Mouse (Mus musculus): ENCODE results near the gene Ifnar1. TPM values are rescaled to one million over a fixed set of nuclear protein-coding genes. Genes with fewer than 3 reads are reported as not detected.
A peak's percentile ranks its signal among the peaks of the same experiment; 100 is the strongest.
"Not testable (repeated sequence)": the region's sequence is repeated elsewhere in the genome, so short reads cannot be mapped to it uniquely, and the experiment has no call there.

Gene Ifnar1
- polyA plus RNA-seq, 1 experiment = 16.2 TPM

- TF ChIP-seq MYOD1 (IDR thresholded peaks at IDR 0.05; ENCODE audit: control insufficient read depth in 1 of 3, insufficient read length in 2 of 3, low read depth in 2 of 3) (peak; percentile 4 to 94 (median 81)), POLR2A (IDR thresholded peaks at IDR 0.05; ENCODE audit: insufficient read length, low read depth) (no peak), MYOG (IDR thresholded peaks at IDR 0.05; ENCODE audit: control insufficient read depth in 1 of 3, insufficient read depth in 1 of 3, insufficient read length in 2 of 3, low read depth in 2 of 3) (peak; percentile 86 to 97 (median 93)), CEBPB (IDR thresholded peaks at IDR 0.05; ENCODE audit: insufficient read depth, poor library complexity, severe bottlenecking) (no peak), TCF3 (IDR thresholded peaks at IDR 0.05; ENCODE audit: insufficient read length, low read depth) (peak; percentile 62), TCF12 (IDR thresholded peaks at IDR 0.05; ENCODE audit: insufficient read depth, poor library complexity, severe bottlenecking) (no peak), E2F4 (IDR thresholded peaks at IDR 0.05; ENCODE audit: insufficient read depth) (no peak)
- H3K4me3 ChIP-seq = no peak overlapping the region
- no peak overlapping the region for H3ac ChIP-seq (ENCODE audit: control insufficient read depth, insufficient read length)
- no peaks in the 10 kb centered on the region for H3K27me3 ChIP-seq (ENCODE audit: control insufficient read depth, insufficient read depth, insufficient read length)
- no peaks in the 10 kb centered on the region for H3K79me2 ChIP-seq (ENCODE audit: control insufficient read depth, insufficient read depth)
- no peak overlapping the region for H3K4me2 ChIP-seq (ENCODE audit: low read depth)
- no peaks in the 10 kb centered on the region for H3K36me3 ChIP-seq (ENCODE audit: control insufficient read depth, insufficient read depth)
These were observed 42.5 kb downstream of the Ifnar1 start for GRCm38 (mm10) chr16:91527500-91527899.

DNA sequence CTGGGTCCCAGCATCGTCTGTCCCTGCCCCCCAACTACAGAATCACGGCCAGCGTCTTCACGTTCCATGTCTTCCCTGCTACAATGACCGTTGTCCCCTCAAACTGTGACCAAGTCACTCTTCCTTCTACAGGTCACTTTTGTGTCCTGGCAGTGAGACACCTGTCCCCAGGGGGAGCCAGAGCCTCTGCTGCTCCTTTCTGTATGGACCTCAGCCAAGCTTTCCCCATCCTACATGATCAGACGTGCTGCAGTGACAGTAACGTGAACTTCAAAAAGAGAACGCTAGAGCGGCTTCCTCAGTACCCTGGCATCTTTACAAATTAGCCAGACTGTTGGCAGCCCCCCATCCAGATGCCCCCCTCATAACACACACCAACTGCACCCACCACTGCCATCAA lies 43.5 kb downstream of the Ifnar1 start:
- no peaks in the 10 kb centered on the region for H3K79me2 ChIP-seq (ENCODE audit: control insufficient read depth, insufficient read depth)
- no peak overlapping the region for H3K4me2 ChIP-seq (ENCODE audit: low read depth)
- H3ac ChIP-seq (ENCODE audit: control insufficient read depth, insufficient read length) = no peak overlapping the region
- no peaks in the 10 kb centered on the region for H3K27me3 ChIP-seq (ENCODE audit: control insufficient read depth, insufficient read depth, insufficient read length)
- TF ChIP-seq MYOD1 (IDR thresholded peaks at IDR 0.05; ENCODE audit: control insufficient read depth in 1 of 3, insufficient read length in 2 of 3, low read depth in 2 of 3) = no peak
- no peak for TF ChIP-seq CEBPB (IDR thresholded peaks at IDR 0.05; ENCODE audit: insufficient read depth, poor library complexity, severe bottlenecking)
- no peak for TF ChIP-seq TCF12 (IDR thresholded peaks at IDR 0.05; ENCODE audit: insufficient read depth, poor library complexity, severe bottlenecking)
- no peak for TF ChIP-seq MAX (IDR thresholded peaks at IDR 0.05; ENCODE audit: low read depth)
- no peak for TF ChIP-seq POLR2AphosphoS2 (IDR thresholded peaks at IDR 0.05; ENCODE audit: insufficient read length, low read depth)
- TF ChIP-seq POLR2A (IDR thresholded peaks at IDR 0.05; ENCODE audit: insufficient read length, low read depth) = no peak
- H3K4me3 ChIP-seq = no peak overlapping the region
- H3K36me3 ChIP-seq (ENCODE audit: control insufficient read depth, insufficient read depth) = no peaks in the 10 kb centered on the region

- H3ac ChIP-seq (ENCODE audit: control insufficient read depth, insufficient read length); H3K36me3 ChIP-seq (ENCODE audit: control insufficient read depth, insufficient read depth): not testable (repeated sequence)
These were observed 45.8 kb downstream of the Ifnar1 start for GRCm38 (mm10) chr16:91530830-91531229.

GRCm38 (mm10) chr16:91531856-91532255 lies 46.8 kb downstream of the Ifnar1 start:
- H3ac ChIP-seq (ENCODE audit: control insufficient read depth, insufficient read length) = no peak overlapping the region
- H3K27me3 ChIP-seq (ENCODE audit: control insufficient read depth, insufficient read depth, insufficient read length) = no peaks in the 10 kb centered on the region
- no peak overlapping the region for H3K4me3 ChIP-seq
- no peaks in the 10 kb centered on the region for H3K36me3 ChIP-seq (ENCODE audit: control insufficient read depth, insufficient read depth)
- no peaks in the 10 kb centered on the region for H3K79me2 ChIP-seq (ENCODE audit: control insufficient read depth, insufficient read depth)
- TF ChIP-seq MAX (IDR thresholded peaks at IDR 0.05; ENCODE audit: low read depth) = no peak
- no peak overlapping the region for H3K4me2 ChIP-seq (ENCODE audit: low read depth)

More at GRCm38 (mm10) chr16:91530830-91531229, 45.8 kb downstream of the Ifnar1 start:
- not testable (repeated sequence) for H3K4me2 ChIP-seq (ENCODE audit: low read depth); H3K79me2 ChIP-seq (ENCODE audit: control insufficient read depth, insufficient read depth); H3K27me3 ChIP-seq (ENCODE audit: control insufficient read depth, insufficient read depth, insufficient read length); H3K4me3 ChIP-seq

DNA sequence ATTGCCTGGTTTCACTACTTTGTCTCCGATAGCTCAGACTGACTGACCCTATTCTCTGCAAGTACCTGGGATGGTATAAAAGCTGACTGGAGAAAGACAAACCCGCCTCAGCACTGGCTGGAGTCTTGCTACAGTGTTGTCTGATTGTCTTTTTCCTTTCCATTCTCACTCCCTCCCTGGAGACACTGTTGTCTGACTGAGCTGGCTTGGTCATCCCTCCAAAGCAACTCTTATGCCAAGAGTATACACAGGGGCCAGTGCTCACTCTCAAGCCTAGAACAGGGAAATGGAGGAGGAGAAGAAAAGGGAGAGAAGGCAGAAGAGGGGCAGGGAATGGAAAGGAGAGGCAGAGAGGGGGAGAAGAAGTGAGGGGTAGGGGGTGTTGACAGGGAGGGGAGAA lies 47.4 kb downstream of the Ifnar1 start:
- no peaks in the 10 kb centered on the region for H3K36me3 ChIP-seq (ENCODE audit: control insufficient read depth, insufficient read depth)
- no peaks in the 10 kb centered on the region for H3K27me3 ChIP-seq (ENCODE audit: control insufficient read depth, insufficient read depth, insufficient read length)
- H3K4me2 ChIP-seq (ENCODE audit: low read depth) = no peak overlapping the region
- H3K4me3 ChIP-seq = no peak overlapping the region
- no peak for TF ChIP-seq TCF3 (IDR thresholded peaks at IDR 0.05; ENCODE audit: insufficient read length, low read depth)
- TF ChIP-seq CEBPB (IDR thresholded peaks at IDR 0.05; ENCODE audit: insufficient read depth, poor library complexity, severe bottlenecking) = no peak
- TF ChIP-seq MYOG (IDR thresholded peaks at IDR 0.05; ENCODE audit: control insufficient read depth in 1 of 3, insufficient read depth in 1 of 3, insufficient read length in 2 of 3, low read depth in 2 of 3) = no peak
- no peak for TF ChIP-seq MYOD1 (IDR thresholded peaks at IDR 0.05; ENCODE audit: control insufficient read depth in 1 of 3, insufficient read length in 2 of 3, low read depth in 2 of 3)
- TF ChIP-seq SRF (IDR thresholded peaks at IDR 0.05; ENCODE audit: control insufficient read depth, insufficient read length, low read depth) = no peak
- TF ChIP-seq POLR2A (IDR thresholded peaks at IDR 0.05; ENCODE audit: insufficient read length, low read depth) = no peak
- no peaks in the 10 kb centered on the region for H3K79me2 ChIP-seq (ENCODE audit: control insufficient read depth, insufficient read depth)
- no peak overlapping the region for H3ac ChIP-seq (ENCODE audit: control insufficient read depth, insufficient read length)

DNA sequence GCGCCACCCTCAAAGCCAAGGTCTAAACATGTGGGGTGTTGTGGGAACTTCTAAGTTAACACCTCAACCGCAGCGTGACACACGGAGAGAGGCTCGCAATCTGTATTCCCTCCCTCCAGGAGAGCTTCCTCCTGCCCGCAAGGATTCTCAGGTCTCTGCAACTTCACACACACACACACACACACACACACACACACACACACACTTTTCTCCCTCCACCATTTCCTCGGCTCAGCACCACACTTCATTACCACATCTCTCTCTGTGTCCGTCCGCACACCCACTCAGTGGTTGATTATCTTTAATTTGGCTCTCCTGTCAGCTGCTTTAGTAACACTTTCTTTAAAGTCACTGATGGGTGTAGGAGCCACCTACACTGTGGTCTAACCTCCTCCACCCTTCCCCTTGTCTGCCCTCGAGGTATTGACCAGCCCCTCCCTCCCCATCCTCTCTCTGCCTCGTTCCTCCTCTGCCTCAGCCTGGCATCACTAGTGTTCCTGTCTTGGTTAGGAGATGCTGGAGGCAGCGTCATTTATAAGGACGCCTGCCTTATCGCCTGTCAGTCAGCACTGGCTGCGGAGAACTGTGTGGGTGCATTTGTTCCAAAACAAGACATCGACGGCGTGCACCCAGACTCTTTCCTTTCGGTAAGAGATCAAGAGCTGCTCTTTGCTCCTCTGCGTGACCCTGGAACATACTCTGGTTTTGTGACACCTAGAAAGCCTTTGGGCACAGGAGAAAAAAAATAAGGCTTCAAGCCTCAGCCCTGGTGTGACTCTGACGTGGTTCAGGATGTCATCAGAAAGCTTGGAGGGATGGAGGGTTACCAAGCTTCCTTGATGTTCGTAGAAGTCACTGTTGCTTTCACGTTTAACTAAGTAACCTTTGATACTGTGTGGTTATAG lies 48.3 kb downstream of the Ifnar1 start:
- H3ac ChIP-seq (ENCODE audit: control insufficient read depth, insufficient read length) = no peak overlapping the region
- no peak overlapping the region for H3K4me3 ChIP-seq
- no peak for TF ChIP-seq POLR2AphosphoS2 (IDR thresholded peaks at IDR 0.05; ENCODE audit: insufficient read length, low read depth)
- TF ChIP-seq USF1 (IDR thresholded peaks at IDR 0.05; ENCODE audit: low read depth) = no peak
- TF ChIP-seq REST (IDR thresholded peaks at IDR 0.05; ENCODE audit: insufficient read depth, insufficient read length) = no peak
- no peak for TF ChIP-seq MYOD1 (IDR thresholded peaks at IDR 0.05; ENCODE audit: control insufficient read depth in 1 of 3, insufficient read length in 2 of 3, low read depth in 2 of 3)
- TF ChIP-seq POLR2A (IDR thresholded peaks at IDR 0.05; ENCODE audit: insufficient read length, low read depth) = no peak
- TF ChIP-seq CEBPB (IDR thresholded peaks at IDR 0.05; ENCODE audit: insufficient read depth, poor library complexity, severe bottlenecking) = no peak
- TF ChIP-seq TCF3 (IDR thresholded peaks at IDR 0.05; ENCODE audit: insufficient read length, low read depth) = no peak
- TF ChIP-seq MAX (IDR thresholded peaks at IDR 0.05; ENCODE audit: low read depth) = no peak
- no peak for TF ChIP-seq SRF (IDR thresholded peaks at IDR 0.05; ENCODE audit: control insufficient read depth, insufficient read length, low read depth)
- TF ChIP-seq MYOG (IDR thresholded peaks at IDR 0.05; ENCODE audit: control insufficient read depth in 1 of 3, insufficient read depth in 1 of 3, insufficient read length in 2 of 3, low read depth in 2 of 3) = no peak
- no peaks in the 10 kb centered on the region for H3K79me2 ChIP-seq (ENCODE audit: control insufficient read depth, insufficient read depth)
- H3K36me3 ChIP-seq (ENCODE audit: control insufficient read depth, insufficient read depth) = no peaks in the 10 kb centered on the region
- H3K4me2 ChIP-seq (ENCODE audit: low read depth) = no peak overlapping the region
- no peaks in the 10 kb centered on the region for H3K27me3 ChIP-seq (ENCODE audit: control insufficient read depth, insufficient read depth, insufficient read length)
